Mouse (Mus musculus): ENCODE data around the gene Lrr1. TPM values are rescaled to one million over a fixed set of nuclear protein-coding genes. Genes with fewer than 3 reads are reported as not detected.

Lrr1 gene
- total RNA-seq, 2 experiments from 2014 or later: 0.22 TPM; not detected in 1

GRCm38 (mm10) chr12:69220613-69221277 lies 52.1 kb downstream of the Lrr1 start:
- intact Hi-C loops (cut with DNase I): no loop called here

GRCm38 (mm10) chr12:69227776-69228466 lies 59.3 kb downstream of the Lrr1 start, which contains the start of gene Pole2:
Gene Pole2, minus strand, starts transcription at chr12:69228195.
- intact Hi-C loops (cut with DNase I): no loop called here

More at GRCm38 (mm10) chr12:69220613-69221277, 52.1 kb downstream of the Lrr1 start:
- DNase-seq (ENCODE audit: extremely low spot score in 1 of 2, low spot score in 2 of 2): no peak

More at GRCm38 (mm10) chr12:69227776-69228466, 59.3 kb downstream of the Lrr1 start, which contains the start of gene Pole2:
- DNase-seq (ENCODE audit: extremely low spot score in 1 of 2, low spot score in 2 of 2): peak; percentile 76 to 90

Small RNA genes within 50 kb of the gene (microRNA-seq; reads per million reads assigned to microRNA genes)
- not detected for gene Gm47287
- gene Gm47295: 1.7 reads per million

Other genes starting within 250 kb of the Lrr1 start
- gene Rps29, start 9.6 kb upstream of the Lrr1 start, total RNA-seq (2021): 1,000 to 10,000 TPM; 1,162 to 1,211 TPM
- 100 to 1,000 TPM; 205 to 218 TPM for gene Rpl36al, start 15.3 kb downstream of the Lrr1 start, total RNA-seq (2021)
- 10 to 100 TPM; 33.6 to 35.6 TPM for gene Mgat2, start 15.3 kb downstream of the Lrr1 start, total RNA-seq (2021)
- 1 to 10 TPM; 5.7 to 7.1 TPM for gene Gm49383, start 28.3 kb downstream of the Lrr1 start, total RNA-seq (2021)
- gene Dnaaf2, start 29.6 kb downstream of the Lrr1 start, total RNA-seq (2021): 1 to 10 TPM; 1.9 to 2.8 TPM
- 1 to 10 TPM; 3.0 to 4.9 TPM for gene Gm49384, start 35.5 kb downstream of the Lrr1 start, total RNA-seq (2021)
- gene Pole2, start 59.4 kb downstream of the Lrr1 start, total RNA-seq (2021): 1 to 10 TPM; 1.2 to 1.7 TPM
- 10 to 100 TPM; 15.0 to 16.7 TPM for gene Klhdc1, start 72.4 kb downstream of the Lrr1 start, total RNA-seq (2021)
- 100 to 1,000 TPM; 140 to 143 TPM for gene Klhdc2, start 127.9 kb downstream of the Lrr1 start, total RNA-seq (2021)
- 10 to 100 TPM; 38.2 to 40.8 TPM for gene Nemf, start 188.4 kb downstream of the Lrr1 start, total RNA-seq (2021)
- 10 to 100 TPM; 61.6 to 62.8 TPM for gene Arf6, start 203.3 kb downstream of the Lrr1 start, total RNA-seq (2021)
- 1 to 10 TPM; 1.4 to 1.6 TPM for gene Gm9887, start 203.6 kb downstream of the Lrr1 start, total RNA-seq (2021)